Mouse (Mus musculus) right cerebral cortex, postnatal 4 days (tissue): ENCODE data around the gene Gm10570.

ENCODE experiments used
- DNase-seq: peaks from one replicate; pipeline ENCODE4 v3.0.0-alpha.2; 2022

Gm10570 gene

DNA sequence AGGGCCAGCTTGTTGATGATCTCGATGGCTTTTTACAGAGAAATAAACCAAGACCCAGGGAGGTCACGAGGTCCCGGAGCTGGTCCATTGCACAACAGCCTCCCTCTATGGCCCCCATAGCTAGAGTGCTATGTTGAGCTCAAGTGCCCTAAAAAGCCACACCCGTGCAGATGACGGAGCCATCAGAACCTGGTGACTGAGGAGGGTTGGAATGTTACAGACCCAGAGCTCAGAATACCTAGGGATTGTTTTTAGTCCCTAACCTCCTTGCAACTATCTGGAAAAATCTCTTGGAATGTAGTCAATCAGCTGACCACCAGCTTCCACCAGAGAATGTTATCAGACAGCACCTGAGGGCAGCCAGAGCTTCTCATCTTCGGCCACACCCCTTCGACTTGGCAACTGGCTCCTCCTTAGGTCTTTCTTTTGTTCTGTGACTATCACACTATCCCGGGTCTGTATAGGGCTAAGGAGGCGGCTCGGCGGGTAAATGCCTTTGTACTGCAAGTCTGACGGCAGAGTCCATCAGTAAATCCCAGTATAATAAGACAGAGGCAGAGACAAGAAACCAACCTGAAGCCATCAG is 6.1 kb downstream of the Gm10570 start:
- DNase-seq = no peak

DNA sequence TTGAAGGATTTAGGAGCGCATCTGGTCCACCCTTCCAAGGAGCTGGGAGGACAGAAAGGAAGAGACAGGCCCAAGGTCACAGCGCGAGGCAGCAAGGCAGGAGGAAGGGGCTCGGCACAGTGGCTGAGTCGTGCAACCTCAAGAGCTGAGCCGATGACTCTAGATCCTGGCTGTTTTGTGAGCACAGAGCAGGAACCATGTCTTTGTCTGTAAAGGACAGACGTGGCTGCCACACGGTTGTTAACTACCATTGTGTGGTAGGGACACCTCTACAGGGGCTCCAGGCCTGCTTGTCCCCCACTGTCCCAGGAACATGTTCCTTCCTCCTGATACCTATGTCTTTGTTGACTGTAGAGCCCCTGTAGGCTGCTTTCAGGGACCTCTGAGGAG is 8.8 kb downstream of the Gm10570 start:
- no peak for DNase-seq

DNA sequence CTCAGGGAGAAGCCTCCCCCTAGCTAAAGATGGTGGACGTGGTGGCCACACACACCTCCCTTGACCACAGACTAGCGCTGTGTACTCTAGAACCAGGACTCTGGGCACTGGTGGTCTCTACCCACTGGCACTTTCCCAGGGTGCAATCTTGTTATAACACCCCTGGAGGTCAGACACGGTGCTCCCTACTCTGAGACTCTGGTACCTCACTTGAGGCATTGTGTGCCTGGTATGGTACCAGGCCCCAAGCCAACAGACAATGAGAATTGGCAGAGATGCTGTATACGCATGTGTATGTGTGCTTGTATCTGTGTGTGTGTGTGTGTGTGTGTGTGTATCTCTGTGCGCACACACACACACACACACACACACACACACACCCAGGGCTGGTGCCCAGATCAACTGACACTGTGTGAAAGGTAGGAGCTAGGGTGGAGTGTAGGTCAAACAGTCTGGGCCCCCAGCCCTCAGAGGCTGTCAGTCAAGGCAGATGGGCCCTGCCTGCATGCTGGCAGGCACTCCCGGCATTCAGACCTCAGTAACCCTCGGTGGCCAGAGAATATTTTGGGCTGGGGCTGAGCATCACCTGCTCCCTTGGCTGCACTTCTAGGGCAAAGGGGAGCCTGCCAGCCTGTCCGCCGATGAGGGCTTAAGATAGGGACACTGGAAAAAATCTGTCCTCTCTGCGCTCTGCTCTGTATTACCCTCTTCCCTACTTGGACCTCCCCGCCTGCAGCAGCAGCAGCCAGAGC is 9.4 kb downstream of the Gm10570 start:
- no peak for DNase-seq

DNA sequence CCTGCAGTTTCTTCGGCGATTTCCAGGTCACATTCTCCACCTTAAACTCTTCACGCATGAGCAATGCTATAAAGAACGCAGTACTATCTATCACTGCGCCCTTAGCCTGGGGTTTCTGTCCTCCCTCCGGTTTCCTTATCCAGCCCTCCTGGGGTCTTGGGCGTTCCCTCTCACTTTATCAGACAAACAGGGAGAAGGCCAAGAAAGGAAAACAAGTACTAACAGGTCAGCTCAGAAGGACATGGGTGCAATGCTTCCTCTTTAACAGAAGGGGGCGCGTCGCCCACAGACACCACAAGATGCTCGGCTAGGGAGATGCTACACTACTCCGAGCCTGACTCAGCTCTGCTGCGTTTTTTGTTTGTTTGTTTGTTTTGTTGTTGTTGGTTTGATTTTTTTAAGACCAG is 11.3 kb downstream of the Gm10570 start:
- no peak for DNase-seq

DNA sequence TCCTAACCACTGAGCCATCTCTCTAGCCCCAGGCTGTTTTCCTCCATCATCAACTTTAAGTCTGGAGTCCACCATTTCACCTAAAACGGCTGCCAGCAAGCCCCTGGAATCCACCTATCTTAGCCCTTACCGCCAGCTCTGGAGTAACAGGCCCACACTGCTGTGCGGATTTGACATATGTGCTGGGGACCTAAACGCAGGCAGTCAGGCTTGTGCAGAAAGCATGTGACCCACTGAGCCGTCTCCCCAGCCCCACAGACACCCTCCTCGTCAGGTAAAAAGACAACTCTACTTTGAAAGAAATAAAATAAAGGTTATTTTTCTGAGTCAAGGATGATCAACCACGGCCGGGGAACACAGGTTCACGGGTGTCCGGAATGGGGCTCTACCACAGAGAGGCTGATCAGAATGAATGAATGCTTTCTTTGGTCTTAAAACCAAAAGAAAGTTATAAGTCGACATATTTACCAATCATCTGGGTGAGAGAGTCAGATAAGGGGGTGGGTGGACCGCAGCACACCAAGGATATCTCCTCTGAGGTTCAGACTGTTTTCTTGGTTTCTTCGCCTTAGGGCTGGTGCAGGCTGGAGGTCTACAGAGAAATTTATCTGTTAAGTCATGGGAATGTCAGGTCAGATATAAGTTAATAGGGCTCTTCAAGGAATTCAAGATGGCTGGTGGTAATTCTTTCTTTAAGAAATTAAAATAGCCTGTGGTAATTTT is 12.1 kb downstream of the Gm10570 start:
- DNase-seq = no peak

DNA sequence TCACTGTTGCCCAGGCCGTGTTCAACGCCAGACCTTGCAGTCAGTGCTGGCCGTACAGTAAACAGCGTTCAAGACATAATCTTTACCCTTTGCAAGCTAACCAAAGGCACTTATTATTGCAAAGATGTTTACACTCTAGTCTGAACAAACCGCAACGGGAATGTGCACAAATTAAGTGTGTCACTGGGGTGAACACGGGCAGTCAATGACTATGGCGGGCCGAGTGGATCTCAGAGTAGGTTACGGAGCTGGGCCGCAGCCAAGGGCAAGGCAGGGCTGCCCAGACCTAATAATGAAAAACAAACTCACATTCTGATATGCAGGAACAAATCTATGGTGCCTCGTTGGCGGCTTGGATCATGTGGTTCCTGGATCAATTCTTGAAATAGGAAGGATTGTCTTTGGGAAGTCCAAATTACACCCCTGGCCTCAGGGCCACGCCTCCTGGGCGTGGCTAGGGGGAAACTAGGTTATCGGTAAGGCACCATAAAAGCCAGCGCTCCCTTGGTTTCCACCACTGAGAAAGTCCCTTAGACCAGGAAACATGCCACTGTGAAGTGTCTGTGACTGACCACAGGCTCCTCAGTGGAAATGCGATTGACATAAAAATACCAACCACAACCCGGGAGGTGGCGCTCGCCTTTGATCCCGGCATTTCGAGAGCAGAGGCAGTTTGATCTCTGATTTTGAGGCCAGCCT is 13.3 kb downstream of the Gm10570 start:
- DNase-seq = no peak

DNA sequence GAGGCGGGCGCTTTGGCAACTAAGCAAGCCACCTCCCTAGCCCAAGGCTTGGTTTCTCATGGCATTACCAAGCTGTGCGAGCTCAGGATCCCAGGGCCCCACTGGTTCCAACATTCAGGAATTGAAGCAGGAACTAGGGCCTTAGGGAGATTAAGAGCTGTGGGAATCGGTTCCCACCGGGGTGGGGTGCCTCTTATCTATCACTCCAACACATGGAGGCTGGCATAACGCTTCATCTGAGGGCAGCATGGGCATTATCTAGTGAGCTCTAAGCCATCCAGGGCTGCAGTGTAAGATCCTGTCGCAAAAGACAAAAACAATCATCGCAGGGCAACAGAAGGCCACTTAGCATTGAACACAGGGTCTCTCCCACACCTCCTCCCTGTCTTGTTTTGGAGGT is 14.0 kb downstream of the Gm10570 start:
- no peak for DNase-seq

DNA sequence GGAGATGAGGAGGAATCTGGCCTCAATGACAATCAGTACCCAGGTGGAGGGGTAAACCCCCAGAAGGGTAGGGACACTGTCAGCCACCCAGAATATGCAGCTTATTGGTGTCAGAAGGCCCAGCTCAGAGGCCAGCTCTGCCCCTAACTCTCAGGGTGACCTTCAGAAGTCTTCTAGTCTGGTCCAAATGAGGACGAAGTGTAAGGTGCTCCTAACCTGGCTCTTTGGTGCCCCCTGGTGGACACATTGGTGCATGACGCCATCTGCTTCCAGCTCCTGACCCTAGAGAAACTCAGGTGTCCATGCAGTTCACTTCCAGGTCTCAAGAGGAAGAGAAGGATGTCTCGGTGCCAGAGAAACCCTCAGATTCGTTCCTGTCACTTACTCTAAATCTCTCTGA is 16.2 kb downstream of the Gm10570 start:
- peak; percentile 72 for DNase-seq

DNA sequence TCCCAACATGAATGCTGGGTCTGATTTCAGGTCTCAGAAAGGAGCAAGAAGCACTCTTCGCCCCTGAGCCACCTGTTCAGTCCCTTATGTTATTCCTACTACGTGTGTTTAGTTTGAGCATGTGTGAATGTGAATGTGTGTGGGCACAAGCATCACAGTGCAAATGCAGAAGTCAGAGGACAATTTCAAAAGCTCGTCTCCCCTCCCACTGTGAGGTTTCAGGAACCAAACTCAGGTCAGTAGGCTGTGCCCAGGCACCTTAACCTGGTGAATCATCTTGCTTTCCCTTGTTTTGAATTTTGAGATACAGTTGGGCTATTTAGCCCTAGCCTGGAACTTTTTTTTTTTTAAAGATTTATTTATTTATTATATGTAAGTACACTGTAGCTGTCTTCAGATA is 18.6 kb downstream of the Gm10570 start:
- DNase-seq = no peak

DNA sequence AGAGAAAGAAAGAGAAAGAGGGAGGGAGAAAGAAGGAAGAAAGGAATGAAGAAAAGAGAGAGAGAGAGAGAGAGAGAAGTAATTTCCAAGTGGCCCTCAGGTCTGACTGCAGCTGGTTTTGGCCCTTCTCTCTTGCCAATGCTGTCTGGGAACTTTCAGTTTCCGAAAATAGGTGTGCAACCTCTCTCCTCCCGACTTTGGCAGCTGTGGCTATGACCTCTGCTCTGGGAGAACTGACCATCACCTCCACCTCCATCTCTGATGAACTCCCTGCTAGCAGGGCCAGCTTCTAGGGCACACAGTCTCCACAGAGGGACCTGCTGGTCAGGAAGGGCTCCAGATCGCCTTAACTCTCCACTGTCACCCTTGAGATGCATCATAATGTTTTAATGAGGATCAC is 21.9 kb downstream of the Gm10570 start:
- DNase-seq = no peak

DNA sequence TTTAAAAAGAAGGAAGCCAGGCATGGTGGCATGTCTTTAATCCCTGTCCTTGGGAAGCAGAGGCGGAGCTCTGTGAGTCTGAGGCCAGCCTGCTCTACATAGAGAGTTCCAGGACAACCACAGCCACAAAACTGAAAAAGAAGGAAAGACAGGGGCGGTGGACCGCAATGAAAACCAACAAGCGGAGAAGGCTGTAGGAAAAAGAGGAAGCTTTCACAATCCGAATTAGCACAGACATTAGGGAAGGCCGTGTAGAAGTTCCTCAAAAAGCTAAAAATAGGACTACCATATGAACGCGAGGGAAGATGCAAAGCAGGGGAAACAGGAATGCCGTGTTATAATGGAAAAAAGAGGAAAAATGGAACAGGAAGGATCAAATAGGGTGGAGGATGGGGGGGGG is 24.6 kb downstream of the Gm10570 start:
- DNase-seq = no peak

DNA sequence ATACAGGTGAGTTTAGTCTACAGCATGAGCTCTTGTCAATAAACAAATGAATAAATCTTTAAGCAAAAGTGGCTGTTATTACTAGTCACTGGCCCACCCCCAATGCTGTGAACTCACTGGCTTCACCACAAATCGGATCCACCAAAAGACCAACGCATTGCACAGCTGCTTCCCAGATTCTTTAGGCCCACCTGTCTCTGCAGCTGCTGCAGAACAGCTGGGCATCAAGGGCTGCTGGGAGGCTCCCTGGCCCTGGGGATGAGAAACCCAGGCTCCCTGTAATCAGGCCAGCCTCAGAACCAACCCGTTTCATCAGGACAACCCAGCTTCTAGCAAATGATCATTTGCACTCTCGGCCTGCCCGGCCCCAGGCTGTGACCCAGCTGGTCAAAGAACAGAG is 25.6 kb downstream of the Gm10570 start:
- no peak for DNase-seq

DNA sequence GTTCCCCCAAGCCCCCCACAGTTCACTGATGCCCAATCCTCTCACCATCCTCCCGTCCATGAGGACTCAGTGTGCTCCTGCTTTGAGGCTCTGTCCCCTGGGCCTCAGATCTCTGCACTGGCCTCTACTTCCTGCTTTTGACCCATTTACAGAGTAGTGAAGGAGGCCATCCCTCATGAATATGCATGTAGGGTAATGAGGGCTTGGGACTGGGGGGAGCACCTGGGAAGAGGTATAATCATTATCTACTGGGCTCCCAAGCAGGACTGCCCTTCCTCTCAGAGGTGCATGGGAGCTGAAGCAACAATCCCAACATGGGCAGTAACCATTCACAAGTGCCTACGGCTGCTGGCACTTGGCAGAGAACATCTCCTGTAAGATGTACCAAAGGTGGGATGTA is 29.4 kb downstream of the Gm10570 start, which contains the start of gene Serinc2:
Serinc2 (minus strand) TSS at position 101 of the 400 bp plus-strand sequence.
- no peak for DNase-seq

DNA sequence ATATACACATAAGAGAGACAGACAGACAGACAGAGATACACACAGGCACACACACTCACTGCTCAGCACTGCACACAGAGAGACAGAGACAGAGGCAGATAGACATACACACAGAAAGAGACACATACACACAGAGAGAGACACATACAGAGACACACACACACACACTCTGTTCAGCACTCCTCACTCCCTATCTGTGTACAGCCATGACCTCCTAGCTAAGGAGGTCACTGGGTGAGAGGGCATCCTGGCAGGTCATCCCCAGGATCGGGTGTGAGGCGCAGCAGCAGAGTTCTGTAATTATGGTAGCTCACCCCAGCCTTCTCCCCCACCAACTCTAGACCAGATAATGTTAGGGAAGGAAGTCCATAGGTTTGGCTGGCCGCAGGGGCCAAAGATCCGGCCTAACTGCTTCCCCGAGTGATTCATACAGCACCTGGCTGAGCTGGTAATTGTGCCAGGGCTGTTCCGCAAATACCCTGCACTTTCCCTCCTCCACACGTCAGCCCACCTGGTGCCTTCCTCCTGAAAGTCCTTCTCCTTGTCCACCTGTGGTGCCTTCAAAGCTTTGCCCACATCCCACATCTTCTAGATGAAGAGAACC is 31.8 kb downstream of the Gm10570 start:
- no peak for DNase-seq

DNA sequence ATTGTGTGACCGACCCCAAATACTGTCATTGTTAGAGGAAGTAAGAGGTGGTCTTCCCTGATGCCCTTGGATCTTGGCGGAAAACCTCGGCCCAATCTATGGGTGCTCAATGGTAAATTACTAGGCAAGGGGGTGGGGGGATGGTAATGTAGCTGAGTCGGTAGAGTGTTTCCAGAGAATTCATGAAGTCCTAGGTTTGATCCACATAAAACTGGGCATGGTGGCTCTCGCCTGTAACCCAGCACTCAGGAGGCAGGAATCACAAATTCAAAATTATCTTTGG is 32.7 kb downstream of the Gm10570 start:
- DNase-seq = no peak

DNA sequence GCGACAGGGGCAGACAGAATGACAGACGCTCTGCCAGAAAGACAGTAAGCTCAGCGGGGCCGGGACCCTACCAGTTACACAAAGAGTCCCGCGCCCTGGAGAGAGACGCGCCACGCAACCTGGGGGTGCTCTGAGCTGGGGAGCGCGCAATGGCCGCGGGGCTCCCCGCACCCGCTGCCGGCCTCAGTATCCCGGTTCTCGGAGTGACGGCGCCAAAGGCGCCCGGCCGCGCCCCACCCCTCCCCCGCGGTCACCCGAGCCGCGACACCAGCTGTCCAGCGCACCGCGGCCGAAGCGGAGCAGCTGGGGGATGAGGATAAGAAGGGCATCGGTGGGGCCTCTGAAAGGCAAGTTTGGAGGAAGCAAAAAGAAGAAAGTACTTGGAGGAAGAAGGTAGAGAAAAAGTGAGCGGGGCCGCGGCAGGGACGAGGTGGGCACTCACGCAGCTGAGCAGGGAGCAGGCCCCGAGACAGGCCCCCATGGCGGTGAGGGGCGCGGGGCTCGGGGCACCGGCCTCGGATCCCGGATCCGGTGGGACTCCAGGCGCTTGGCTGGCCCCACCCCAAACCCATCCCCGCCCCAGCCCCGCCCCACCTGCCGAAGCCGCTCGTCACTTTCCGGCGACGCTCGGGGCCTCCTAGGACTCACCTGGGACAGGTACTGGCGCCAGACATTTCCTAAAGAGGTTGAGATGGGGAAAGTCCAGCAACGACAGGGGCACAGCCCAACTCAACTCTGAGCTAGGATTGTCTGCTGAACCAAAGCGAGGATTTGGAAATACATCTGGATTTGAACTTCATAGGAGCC is 33.3 kb downstream of the Gm10570 start:
- DNase-seq = peak; percentile 30

DNA sequence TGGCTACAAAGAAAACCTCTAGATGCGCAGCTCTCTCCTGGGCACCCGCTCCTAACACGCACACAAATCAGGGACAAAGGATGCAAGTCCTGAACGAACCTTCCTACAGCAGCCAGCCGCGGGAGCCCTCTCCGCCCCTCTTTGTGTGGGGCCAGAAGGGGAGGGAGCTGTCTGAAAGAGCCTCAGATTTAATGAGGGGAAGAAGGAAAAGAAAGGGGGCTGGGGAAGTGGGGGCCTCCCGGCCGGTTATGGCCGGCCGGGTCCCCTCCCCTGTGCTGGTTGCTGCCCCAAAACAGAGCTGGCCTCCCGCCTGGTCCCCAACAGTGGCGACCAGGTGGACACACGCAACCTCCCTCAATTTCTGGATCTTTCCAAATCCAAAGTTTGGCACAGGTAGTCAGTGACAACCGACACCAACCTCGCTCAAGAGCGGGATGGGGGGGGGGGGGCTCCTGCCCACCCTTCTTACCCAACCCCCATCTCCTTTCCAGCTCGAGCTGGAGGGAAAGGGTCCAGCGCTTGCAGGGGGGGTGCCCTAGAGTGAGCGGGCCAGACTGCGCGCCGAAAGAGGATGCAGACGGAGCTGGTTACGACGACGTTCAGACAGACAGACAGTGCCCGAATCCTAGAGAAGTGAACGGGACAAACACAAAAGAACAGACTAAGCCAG is 34.0 kb downstream of the Gm10570 start:
- peak; percentile 57 for DNase-seq

DNA sequence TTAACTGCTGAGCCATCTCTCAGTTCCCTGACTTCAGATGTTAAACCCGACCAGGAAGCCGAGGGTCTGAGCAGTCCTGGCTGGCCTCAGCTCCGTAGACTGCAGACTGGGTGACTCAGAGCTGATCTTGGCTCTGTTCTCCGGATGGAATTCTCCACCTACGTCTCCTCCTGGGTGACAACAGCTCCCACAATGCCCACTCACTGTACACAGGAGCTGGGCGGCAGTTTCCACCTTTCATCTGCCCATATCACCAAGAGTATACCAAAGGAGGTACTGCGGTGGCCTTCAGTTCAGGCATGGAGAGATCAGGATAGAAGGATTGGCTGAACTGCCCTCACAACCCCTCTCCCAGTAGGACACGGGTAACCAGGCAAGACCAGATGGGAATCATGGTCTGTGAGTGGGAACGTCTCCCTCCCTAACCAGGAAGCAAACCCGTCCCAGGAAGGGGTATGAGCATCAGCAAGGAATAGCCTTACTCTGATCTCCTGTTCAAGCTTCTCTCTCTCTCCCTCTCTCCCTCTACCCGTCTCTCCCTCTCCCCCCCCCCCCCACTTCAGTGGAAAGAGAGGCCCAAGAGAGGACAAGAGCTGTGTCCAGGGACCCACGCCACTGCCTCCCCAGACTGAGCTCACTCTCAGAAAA is 34.7 kb downstream of the Gm10570 start:
- DNase-seq = no peak

DNA sequence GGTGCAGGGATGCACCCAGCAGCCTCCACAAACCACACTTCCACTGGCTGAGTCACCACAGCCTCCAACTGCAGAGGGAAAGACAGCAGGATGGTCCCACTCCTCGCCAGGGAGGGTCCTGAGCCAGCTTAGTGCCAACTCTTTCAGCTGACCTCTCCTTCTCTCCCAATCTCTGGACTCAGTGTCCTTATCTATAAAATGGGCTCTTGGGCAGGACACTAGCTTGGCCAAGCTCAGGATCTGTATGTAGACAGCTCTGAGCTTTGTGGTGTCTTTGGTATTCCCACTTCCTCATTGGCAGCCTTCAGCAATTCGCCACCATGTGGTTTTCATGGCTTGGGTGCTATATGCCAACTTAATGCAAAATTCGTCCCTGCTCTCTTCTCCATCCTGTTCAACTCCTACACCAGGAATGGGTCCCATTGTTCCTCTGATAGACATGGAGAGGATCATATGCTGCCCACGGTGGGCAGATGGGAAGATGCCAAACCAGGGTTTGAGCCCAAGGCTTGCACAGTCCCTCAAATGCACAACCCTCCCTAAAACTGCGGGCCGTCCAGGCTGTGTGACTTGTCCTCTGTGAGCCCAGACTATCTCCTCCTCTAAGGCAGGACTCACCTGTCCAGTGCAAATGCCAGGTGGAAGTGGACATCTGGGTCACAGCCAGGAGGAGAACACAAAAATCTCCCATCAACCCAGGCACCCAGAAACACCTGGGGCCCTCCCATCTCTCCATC is 37.7 kb downstream of the Gm10570 start:
- DNase-seq = no peak

DNA sequence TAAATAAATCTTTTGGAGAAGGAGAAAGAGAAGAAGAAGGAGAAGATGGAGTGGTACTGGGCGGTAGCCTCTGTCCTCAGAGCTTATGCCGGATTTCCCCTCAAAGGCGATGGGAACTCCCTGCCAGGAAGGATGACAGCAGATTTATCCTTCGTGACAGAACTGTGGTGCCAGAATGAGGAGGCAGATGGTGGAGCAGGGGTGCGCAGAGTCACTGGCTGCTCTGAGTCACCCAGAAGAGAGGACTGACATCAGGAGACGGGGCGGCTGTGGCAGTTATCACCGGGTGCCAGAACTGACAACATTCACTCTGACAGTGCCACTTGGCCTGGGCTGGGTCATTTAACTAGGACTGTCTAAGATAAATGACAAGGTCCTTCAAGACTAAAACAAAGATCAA is 38.4 kb downstream of the Gm10570 start:
- DNase-seq = no peak

DNA sequence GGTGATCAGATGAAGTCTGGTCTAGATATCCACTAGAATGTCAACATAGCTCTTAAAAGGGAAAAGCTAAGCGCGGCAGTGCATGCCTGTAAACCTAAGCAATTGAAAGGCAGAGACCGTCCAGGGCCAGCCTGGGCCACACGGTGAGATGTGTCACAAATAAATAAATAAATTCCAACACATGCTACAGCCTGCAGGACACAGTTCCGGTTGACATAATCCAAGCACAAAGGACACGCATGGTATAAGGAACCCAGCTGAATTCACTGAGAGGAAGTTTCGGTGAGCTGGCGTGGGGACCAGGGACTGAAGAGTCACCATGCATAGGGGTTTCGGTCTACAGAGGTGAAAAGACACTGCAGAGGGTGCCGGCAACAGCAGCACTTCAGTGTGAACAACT is 39.7 kb downstream of the Gm10570 start:
- no peak for DNase-seq
